Mouse (Mus musculus) spleen, adult 2 months (tissue): Measurements from ENCODE around the gene Irx3.

Source experiments
- CTCF ChIP-seq: fragments of 200-500 bp; IDR thresholded peaks from 2 replicates; pipeline ENCODE4 v1.5.1; 2011; ENCODE audit warnings: mild to moderate bottlenecking, inconsistent platforms; ENCODE audit not compliant: insufficient read depth, insufficient read length, insufficient replicate concordance; ENCODE audit errors: extremely low read depth
- POLR2A ChIP-seq: fragments of 200-500 bp; IDR thresholded peaks from 2 replicates; pipeline ENCODE4 v1.6.1; 2011; ENCODE audit warnings: low read depth, low read length, inconsistent platforms

- no peak for TF ChIP-seq POLR2A
- no peak for TF ChIP-seq CTCF
These were observed 12.2 kb upstream of the Irx3 start for GRCm38 (mm10) chr8:91814106-91814505.
